Mouse (Mus musculus) embryonic fibroblast, embryonic 13.5 days (primary cell): ENCODE measurements at regions not wholly inside any gene's neighbourhood (a gene's known extent, or its start where the extent isn't known, plus 50 kb on each side); places are given as distances from the start of the nearest gene placed in this dataset.

Experiments used
- H3K27ac ChIP-seq: 2 replicates; pipeline ENCODE4 v1.5.1; 2012; ENCODE audit warnings: low read length, control low read depth, inconsistent platforms; ENCODE audit not compliant: insufficient read depth
- H3K4me1 ChIP-seq: 2 replicates; pipeline ENCODE4 v1.6.1; 2011; ENCODE audit warnings: low read length; ENCODE audit not compliant: control insufficient read depth, insufficient read depth
- H3K4me3 ChIP-seq: 2 replicates; pipeline ENCODE4 v1.5.1; 2011; ENCODE audit warnings: mild to moderate bottlenecking, control low read depth, low read length; ENCODE audit not compliant: insufficient read depth
- CTCF ChIP-seq: IDR thresholded peaks from 2 replicates; pipeline ENCODE4 v1.5.1; 2011; ENCODE audit warnings: mild to moderate bottlenecking, control low read depth, low read length, moderate library complexity, borderline replicate concordance; ENCODE audit not compliant: insufficient read depth
- POLR2A ChIP-seq: IDR thresholded peaks from 2 replicates; pipeline ENCODE4 v1.6.1; 2011; ENCODE audit warnings: low read depth, mild to moderate bottlenecking, control low read depth, low read length, moderate library complexity

- Histone ChIP-seq H3K4me1 (no peaks in the 10 kb centered on the region), H3K4me3 (no peak overlapping the region), H3K27ac (no peak overlapping the region)
- no peak for TF ChIP-seq POLR2A
- TF ChIP-seq CTCF, result no peak
Observed at GRCm38 (mm10) chr16:79186471-79186870, 95.6 kb upstream of the Tmprss15 start.

- Histone ChIP-seq H3K4me3 (no peak overlapping the region), H3K27ac (no peak overlapping the region), H3K4me1 (no peaks in the 10 kb centered on the region)
- TF ChIP-seq CTCF (peak; percentile 22; the same call in 1 of the 2 replicates), POLR2A (no peak)
Observed at GRCm38 (mm10) chr16:79182474-79182873, 91.6 kb upstream of the Tmprss15 start.

- Histone ChIP-seq H3K4me1 (no peaks in the 10 kb centered on the region), H3K4me3 (no peak overlapping the region), H3K27ac (no peak overlapping the region)
- TF ChIP-seq POLR2A (no peak), CTCF (no peak)
Observed at GRCm38 (mm10) chr16:79177299-79177999, 86.6 kb upstream of the Tmprss15 start.

- Histone ChIP-seq H3K4me3 (no peak overlapping the region), H3K4me1 (no peaks in the 10 kb centered on the region), H3K27ac (no peak overlapping the region)
- TF ChIP-seq CTCF (no peak), POLR2A (no peak)
Observed at GRCm38 (mm10) chr16:79176832-79177243, 85.9 kb upstream of the Tmprss15 start.

GRCm38 (mm10) chr16:79168193-79168592 lies 77.3 kb upstream of the Tmprss15 start:
- no peak overlapping the region for H3K4me3 ChIP-seq
- no peak overlapping the region for H3K27ac ChIP-seq
- peak; percentile 33; the same call in 1 of the 2 replicates for TF ChIP-seq CTCF
- no peak for TF ChIP-seq POLR2A
- no peaks in the 10 kb centered on the region for H3K4me1 ChIP-seq

- Histone ChIP-seq H3K4me1 (no peaks in the 10 kb centered on the region), H3K4me3 (no peak overlapping the region), H3K27ac (no peak overlapping the region)
- TF ChIP-seq POLR2A (no peak), CTCF (no peak)
Observed at GRCm38 (mm10) chr16:79142813-79143212, 51.9 kb upstream of the Tmprss15 start.
